Mouse (Mus musculus) B cell, adult 2 months (primary cell): ENCODE data around the gene Ascl5.

Experiments
- DNase-seq, 2 experiments: peaks; one replicate each; pipeline ENCODE4 v3.0.0; 2022

The Ascl5 gene

DNA sequence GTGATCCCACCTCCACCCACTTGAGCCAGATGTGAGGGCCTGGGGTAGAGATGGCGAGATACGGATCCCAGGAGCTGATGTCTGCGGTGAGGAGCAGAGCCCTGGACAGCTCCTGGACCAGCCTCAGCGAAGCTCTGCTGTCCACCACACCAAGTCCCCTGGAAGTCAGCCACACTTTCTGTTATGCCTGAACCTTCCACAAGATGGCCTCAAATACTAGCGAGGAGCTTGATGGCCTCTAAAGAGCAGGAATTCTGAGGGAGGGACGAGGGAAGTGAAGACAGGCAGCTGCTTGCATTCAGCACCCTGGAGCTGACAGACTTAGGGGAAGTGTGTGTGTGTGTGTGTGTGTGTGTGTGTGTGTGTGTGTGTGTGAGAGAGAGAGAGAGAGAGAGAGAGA, 861 bp downstream of the Ascl5 start:
- peak; percentile 17 to 20 for DNase-seq

GRCm38 (mm10) chr1:136052547-136052946, 1.9 kb downstream of the Ascl5 start, which contains the start of gene Cacna1s:
Cacna1s (plus strand) TSS chr1:136052750.
- DNase-seq: no peak

DNA sequence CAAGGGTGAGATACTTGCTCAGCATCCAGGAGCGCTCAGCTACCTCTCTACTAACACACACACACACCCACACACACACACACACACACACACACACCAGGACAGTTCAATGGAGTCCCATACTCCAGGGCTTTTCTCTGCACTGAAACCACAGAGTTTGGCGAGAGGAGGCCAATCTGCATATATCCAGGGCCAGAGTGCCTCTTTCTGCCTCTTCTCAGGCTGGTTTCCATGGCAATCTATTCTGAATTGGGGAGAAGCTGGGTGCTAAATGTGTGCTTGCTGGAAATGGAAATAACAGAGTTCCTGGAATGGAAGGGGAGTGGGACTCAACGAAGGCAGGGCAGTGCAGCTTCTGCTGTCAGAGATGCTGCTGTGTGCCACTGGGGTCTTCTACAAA, 5.2 kb downstream of the Ascl5 start:
- DNase-seq: no peak

- no peak for DNase-seq
Observed at GRCm38 (mm10) chr1:136058594-136058993, 8.0 kb downstream of the Ascl5 start.

DNA sequence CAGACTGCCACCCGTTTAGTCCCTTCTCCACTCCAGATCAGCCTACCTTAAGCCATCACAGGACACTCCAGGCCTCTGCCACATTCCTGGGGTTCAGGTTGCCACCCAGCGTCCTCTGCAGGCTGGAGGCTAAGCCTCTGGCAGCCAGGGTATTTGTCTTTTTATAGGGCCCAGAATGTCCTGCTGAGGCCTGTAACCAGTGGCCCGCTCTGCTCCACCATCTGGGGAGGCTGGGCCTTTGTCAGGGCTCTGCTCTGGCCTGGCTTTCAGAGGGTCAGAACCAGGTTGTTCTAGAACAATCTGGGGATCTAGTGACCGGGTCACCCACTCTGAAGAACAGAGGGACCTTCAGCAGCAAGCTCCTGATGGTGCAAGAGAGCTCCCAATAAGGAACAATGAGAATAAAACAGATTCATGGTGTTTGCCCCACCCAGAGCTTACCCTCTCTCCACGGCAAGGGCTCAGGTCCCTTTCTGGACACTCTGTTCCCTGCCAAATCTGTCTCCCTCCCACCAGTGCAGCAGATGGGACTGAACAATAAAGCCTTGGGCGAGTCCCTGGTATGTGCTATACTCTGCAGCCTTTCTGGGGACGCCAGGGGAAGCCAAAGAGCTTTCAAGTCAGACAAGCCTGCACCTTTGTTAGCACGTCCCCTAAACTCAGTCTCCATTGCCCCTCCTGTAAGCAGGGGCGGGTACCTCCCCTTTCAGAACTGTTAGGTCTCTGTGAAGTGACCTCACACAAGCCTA, 10.6 kb downstream of the Ascl5 start:
- DNase-seq: peak; percentile 77 to 80

DNA sequence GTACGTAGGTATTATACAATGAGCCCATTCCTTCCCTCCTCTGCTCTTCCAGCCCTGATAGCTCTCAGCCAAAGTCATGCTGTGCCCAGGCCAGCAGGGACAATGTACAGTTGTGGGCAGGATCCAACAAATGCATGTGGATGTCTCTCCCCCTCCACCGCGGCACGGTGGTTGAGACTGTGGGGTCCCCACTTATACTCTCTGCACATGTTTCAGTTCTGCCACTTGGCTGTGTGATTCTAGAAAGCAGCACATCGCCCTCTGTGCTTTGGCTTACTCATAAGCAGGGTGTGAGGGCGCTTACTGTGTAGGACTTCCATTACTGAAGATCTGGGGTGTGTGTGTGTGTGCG, 11.2 kb downstream of the Ascl5 start:
- no peak for DNase-seq

GRCm38 (mm10) chr1:136063991-136064390, 13.4 kb downstream of the Ascl5 start:
- no peak for DNase-seq

DNA sequence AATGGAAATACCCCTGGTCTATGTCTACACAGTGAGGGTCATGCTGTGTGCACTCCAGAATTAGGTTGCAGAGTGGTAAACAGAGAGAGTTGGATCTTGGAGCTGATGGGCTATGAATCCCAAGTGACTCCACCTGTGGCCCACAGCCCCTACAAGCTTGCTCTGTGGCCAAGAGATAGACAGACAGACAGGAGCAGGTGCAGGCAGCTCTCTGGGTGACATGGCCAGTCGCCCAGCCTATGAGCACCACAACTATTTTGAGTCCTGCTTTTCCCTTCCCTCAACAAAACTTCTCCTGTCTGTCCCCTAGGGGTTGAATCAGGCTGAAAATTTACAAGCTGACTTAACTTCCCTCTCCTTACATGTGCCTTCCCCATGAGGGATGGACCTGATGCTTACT, 16.0 kb downstream of the Ascl5 start:
- no peak for DNase-seq

GRCm38 (mm10) chr1:136067579-136067978, 17.0 kb downstream of the Ascl5 start:
- no peak for DNase-seq

DNA sequence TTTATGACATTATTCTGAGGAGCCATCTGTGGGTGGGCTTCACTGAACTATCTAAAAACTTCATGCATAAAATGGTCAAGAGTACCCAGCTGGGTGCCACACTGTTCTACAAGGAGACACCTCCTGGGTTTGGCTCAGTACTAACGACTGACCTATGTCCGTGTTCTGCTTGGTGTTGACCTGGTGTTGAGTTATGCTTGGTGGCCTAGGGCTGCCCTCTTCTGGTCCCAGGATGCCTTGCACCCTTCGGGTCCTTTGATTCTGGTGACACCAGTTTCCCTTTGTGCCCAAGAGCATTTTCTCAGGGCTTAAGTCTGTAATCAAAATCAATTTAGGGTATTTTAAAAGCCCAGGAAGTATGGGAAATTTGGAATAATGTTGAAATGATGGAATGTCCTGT, 25.5 kb downstream of the Ascl5 start:
- peak; percentile 20 to 34 for DNase-seq

DNA sequence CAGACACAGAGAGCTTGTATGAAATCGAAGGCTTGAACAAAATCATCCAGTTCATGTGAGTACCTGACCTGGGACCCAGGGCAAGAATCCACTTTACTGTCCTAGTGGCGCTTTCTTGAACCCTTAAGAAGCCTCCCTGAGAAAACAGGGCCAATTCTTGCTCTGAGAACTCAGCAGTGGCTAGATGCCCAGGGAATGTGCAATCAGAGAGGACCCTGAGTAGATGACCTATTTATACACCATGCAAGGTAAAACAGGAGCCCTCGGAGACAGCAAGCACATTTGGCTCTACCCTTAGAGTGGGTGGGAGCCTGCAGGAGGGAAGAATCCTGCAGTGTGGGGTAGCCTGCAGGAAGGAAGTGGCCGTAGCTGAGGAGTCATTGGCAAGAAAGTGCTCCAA, 27.1 kb downstream of the Ascl5 start:
- DNase-seq: no peak

GRCm38 (mm10) chr1:136081161-136081560, 30.6 kb downstream of the Ascl5 start:
- no peak for DNase-seq

DNA sequence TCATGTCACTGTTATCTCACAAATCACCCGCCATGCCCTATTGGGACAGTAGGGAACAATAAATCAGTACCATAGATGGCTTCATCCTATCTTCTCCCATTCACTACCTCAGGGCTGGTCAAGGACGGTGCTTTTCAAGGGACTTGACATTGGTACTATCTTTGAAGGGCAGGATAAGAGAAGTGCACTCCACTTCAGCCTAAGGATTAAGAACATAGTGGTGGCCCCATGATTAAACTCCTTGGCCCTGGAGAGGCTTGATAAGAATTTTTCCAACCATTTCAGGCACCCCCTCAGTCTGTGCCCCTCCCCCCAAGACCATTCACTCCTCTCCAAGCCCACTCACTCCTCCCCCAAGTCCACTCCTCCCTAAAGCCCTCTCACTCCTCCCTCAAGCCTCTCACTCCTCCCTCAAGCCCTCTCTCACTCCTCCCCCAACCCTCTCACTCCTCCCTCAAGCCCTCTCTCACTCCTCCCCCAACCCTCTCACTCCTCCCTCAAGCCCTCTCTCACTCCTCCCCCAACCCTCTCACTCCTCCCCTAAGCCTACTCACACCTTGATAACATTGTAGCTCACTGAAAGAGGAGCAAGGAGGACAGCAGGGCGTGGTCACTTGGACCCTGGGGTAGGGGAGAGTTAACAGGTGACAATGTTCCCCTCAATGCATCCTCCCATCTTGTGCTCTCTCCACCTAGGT, 35.5 kb downstream of the Ascl5 start:
- DNase-seq: no peak

GRCm38 (mm10) chr1:136089368-136090165, 39.0 kb downstream of the Ascl5 start:
- DNase-seq: no peak

GRCm38 (mm10) chr1:136093726-136094125, 43.1 kb downstream of the Ascl5 start:
- no peak for DNase-seq

DNA sequence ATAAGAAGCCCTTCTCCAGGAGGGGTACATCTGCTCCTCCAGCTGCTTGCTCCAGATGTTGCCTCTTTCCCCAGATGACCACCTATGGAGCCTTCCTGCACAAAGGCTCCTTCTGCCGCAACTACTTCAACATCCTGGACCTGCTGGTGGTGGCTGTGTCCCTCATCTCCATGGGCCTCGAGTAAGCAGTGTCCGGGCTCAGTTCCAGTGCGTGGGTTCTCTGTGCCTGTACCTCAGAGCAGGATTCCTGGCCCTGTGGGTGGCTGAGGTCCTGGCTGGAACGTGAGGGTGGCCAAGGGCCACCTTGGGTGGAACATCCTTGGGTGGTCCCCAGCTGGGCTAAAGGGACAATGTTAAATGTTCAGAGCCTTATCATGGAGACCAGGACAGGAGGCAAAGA, 44.2 kb downstream of the Ascl5 start:
- no peak for DNase-seq
